Mouse (Mus musculus) embryonic fibroblast, embryonic 13.5 days (primary cell): ENCODE data around the gene Pigv.

Experiments
- CTCF ChIP-seq: IDR thresholded peaks from 2 replicates; pipeline ENCODE4 v1.5.1; 2011; ENCODE audit warnings: mild to moderate bottlenecking, control low read depth, low read length, moderate library complexity, borderline replicate concordance; ENCODE audit not compliant: insufficient read depth
- POLR2A ChIP-seq: IDR thresholded peaks from 2 replicates; pipeline ENCODE4 v1.6.1; 2011; ENCODE audit warnings: low read depth, mild to moderate bottlenecking, control low read depth, low read length, moderate library complexity

- TF ChIP-seq POLR2A (no peak), CTCF (no peak)
Observed at GRCm38 (mm10) chr4:133677266-133677665, 4.8 kb upstream of the Pigv start.
